Mouse (Mus musculus) intestine, postnatal 0 days (tissue): ENCODE results near the gene H3f3a. TPM values are rescaled to one million over a fixed set of nuclear protein-coding genes. Genes with fewer than 3 reads are reported as not detected.

Experiments used
- ATAC-seq: fragments of 200-750 bp; cut with Nextera tagmentation; 2 replicates; pipeline ENCODE4 v1.8.0; 2017; ENCODE audit warnings: mild to moderate bottlenecking, moderate TSS enrichment, moderate library complexity
- H3K27ac ChIP-seq: fragments of 300-500 bp; sonication (generic); 2 replicates; pipeline ENCODE4 v1.5.1; 2014; ENCODE audit warnings: mild to moderate bottlenecking, low read depth, low read length, moderate library complexity
- H3K27me3 ChIP-seq: fragments of 300-500 bp; sonication (generic); replicated peaks from 2 replicates; pipeline ENCODE4 v1.6.1; 2014; ENCODE audit warnings: low read length, mixed read lengths; ENCODE audit not compliant: control insufficient read depth, insufficient read depth
- H3K36me3 ChIP-seq: fragments of 300-500 bp; sonication (generic); 2 replicates; pipeline ENCODE4 v1.6.1; 2014; ENCODE audit warnings: mild to moderate bottlenecking, moderate library complexity; ENCODE audit not compliant: control insufficient read depth, insufficient read depth
- H3K4me1 ChIP-seq: fragments of 300-500 bp; sonication (generic); replicated peaks from 2 replicates; pipeline ENCODE4 v1.6.1; 2014; ENCODE audit warnings: antibody characterized with exemption, low read length, mixed read lengths; ENCODE audit not compliant: control insufficient read depth, insufficient read depth
- H3K4me2 ChIP-seq: fragments of 300-500 bp; sonication (generic); replicated peaks from 2 replicates; pipeline ENCODE4 v1.6.1; 2014; ENCODE audit warnings: low read depth, mild to moderate bottlenecking, moderate library complexity
- H3K4me3 ChIP-seq: fragments of 300-500 bp; sonication (generic); 2 replicates; pipeline ENCODE4 v1.5.1; 2014; ENCODE audit warnings: low read depth, low read length
- H3K9ac ChIP-seq: fragments of 300-500 bp; sonication (generic); 2 replicates; pipeline ENCODE4 v1.6.1; 2014; ENCODE audit warnings: mild to moderate bottlenecking, low read depth, low read length
- H3K9me3 ChIP-seq: fragments of 300-500 bp; sonication (generic); 2 replicates; pipeline ENCODE4 v1.6.1; 2016; ENCODE audit warnings: mixed run types; ENCODE audit not compliant: control insufficient read depth
- CTCF ChIP-seq: sonication (generic); IDR thresholded peaks from 2 replicates; pipeline ENCODE4 v1.5.1; 2016; ENCODE audit warnings: low read depth, mild to moderate bottlenecking, control low read depth, antibody characterized with exemption, moderate library complexity
- WGBS: fragments of 180-500 bp; shearing (Covaris S2); extraction: QIAGEN DNeasy Blood & Tissue Kit; methylation state at CpG from one replicate; pipeline ENCODE4 v1.1.7; 2014; 5-methylcytosine and 5-hydroxymethylcytosine counted together
- polyA plus RNA-seq: library from polyadenylated mRNA; unstranded; fragments of >200 nt; fragmentation: Nextera tagmentation; extraction: Ambion mirVana; gene quantifications from 2 replicates; pipeline ENCODE4 v1.2.1, GENCODE M21; 2015

The H3f3a gene
- polyA plus RNA-seq, 1 experiment from 2014 or later, result 1,104 TPM

GRCm38 (mm10) chr1:180775317-180775716, 38.4 kb downstream of the H3f3a start:
- H3K9ac ChIP-seq, result no peak overlapping the region
- H3K36me3 ChIP-seq, result no peaks in the 10 kb centered on the region
- TF ChIP-seq CTCF, result no peak
- ATAC-seq, result no peak
- no peak overlapping the region for H3K4me2 ChIP-seq
- H3K4me1 ChIP-seq, result peaks cover 8% of the 10 kb centered on the region; the same call in 1 of the 2 replicates
- WGBS, result 82% methylated on average over 10 of the region's 10 CpGs
- H3K9me3 ChIP-seq, result no peaks in the 10 kb centered on the region
- H3K27ac ChIP-seq, result no peak overlapping the region
- no peaks in the 10 kb centered on the region for H3K27me3 ChIP-seq
- H3K4me3 ChIP-seq, result no peak overlapping the region

DNA sequence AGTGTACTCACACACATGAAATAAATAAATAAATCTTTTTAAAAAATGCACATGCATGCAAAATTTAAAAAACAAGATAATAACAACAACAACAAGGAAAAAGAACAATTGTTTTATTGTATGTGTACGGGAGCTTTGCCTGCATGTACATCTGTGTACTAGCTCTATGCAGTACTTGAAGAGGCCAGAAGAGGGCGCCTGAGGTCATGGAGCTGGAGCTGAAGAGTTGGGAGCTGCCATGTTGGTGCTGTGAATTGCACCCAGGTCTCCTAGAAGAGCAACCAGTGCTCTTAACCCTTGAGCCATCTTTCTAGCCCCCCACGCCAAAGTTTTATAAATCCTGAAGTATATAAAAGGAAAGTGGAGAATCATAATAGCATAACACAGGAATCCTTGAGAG, 39.1 kb downstream of the H3f3a start:
- Histone ChIP-seq H3K27me3 (no peaks in the 10 kb centered on the region), H3K9ac (no peak overlapping the region), H3K9me3 (no peaks in the 10 kb centered on the region), H3K36me3 (no peaks in the 10 kb centered on the region), H3K4me1 (0 out of 2 replicates have a peak, but pooled peaks cover 7% of the 10 kb centered on the region), H3K4me3 (no peak overlapping the region), H3K27ac (no peak overlapping the region), H3K4me2 (no peak overlapping the region)
- ATAC-seq, result no peak
- 67% methylated on average over 3 of the region's 3 CpGs for WGBS
- TF ChIP-seq CTCF, result peak; percentile 73

- Histone ChIP-seq H3K4me1 (0 out of 2 replicates have a peak, but pooled peaks cover 7% of the 10 kb centered on the region), H3K9ac (no peak overlapping the region), H3K27me3 (no peaks in the 10 kb centered on the region), H3K36me3 (no peaks in the 10 kb centered on the region), H3K4me2 (no peak overlapping the region), H3K9me3 (no peaks in the 10 kb centered on the region), H3K27ac (no peak overlapping the region), H3K4me3 (no peak overlapping the region)
- WGBS, result 95% methylated on average over 3 of the region's 3 CpGs
- no peak for ATAC-seq
- no peak for TF ChIP-seq CTCF
These were observed 41.5 kb downstream of the H3f3a start for GRCm38 (mm10) chr1:180772291-180772690.

DNA sequence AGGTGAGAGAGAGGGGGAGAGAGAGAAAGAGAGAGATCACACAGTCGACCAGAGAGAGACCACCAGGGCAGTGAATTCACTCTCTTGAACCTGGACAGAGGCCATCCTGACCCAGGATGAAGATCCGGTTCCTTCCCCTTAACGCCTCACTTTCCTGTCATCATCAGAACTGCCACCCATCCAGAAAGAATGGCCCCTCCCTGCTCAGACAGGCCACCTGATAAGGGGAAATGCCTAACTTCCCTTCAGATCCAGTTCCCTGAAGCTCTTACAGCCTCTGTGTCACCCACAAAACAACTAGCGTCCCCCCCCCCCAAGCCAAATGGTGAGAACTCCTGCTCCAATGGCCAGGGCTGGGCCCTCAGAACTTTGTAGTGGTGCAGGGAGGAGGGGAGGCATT, 42.0 kb downstream of the H3f3a start:
- H3K27me3 ChIP-seq, result no peaks in the 10 kb centered on the region
- no peaks in the 10 kb centered on the region for H3K9me3 ChIP-seq
- no peak overlapping the region for H3K4me3 ChIP-seq
- no peaks in the 10 kb centered on the region for H3K36me3 ChIP-seq
- 68% methylated on average over 4 of the region's 4 CpGs for WGBS
- 0 out of 2 replicates have a peak, but pooled peaks cover 7% of the 10 kb centered on the region for H3K4me1 ChIP-seq
- H3K4me2 ChIP-seq, result no peak overlapping the region
- no peak overlapping the region for H3K27ac ChIP-seq
- H3K9ac ChIP-seq, result no peak overlapping the region
- ATAC-seq, result no peak
- TF ChIP-seq CTCF, result no peak

DNA sequence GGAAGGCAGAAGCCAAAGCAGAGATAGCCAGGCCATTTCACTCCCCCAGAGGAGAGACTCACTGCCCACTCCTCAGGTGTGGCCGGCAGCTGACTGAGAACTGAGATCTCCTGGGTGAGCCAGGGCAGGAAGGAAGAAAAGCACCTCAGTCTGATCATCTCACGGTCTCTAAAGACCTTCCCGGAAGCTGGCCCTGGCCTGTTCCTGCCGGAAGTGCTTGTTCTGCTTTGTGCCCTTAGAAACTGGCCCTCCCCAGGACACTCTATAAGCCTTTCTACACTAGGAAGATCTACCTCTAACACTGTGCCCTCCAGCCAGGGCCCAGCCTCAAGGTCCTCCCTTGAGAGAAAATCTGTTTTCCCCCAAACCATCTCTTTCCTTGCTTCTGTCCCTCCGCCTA, 42.4 kb downstream of the H3f3a start:
- no peak for TF ChIP-seq CTCF
- WGBS, result 85% methylated on average over 5 of the region's 5 CpGs
- no peaks in the 10 kb centered on the region for H3K36me3 ChIP-seq
- no peaks in the 10 kb centered on the region for H3K27me3 ChIP-seq
- 0 out of 2 replicates have a peak, but pooled peaks cover 4% of the 10 kb centered on the region for H3K4me1 ChIP-seq
- no peak overlapping the region for H3K4me2 ChIP-seq
- H3K9ac ChIP-seq, result no peak overlapping the region
- no peaks in the 10 kb centered on the region for H3K9me3 ChIP-seq
- no peak overlapping the region for H3K4me3 ChIP-seq
- H3K27ac ChIP-seq, result no peak overlapping the region
- no peak for ATAC-seq

DNA sequence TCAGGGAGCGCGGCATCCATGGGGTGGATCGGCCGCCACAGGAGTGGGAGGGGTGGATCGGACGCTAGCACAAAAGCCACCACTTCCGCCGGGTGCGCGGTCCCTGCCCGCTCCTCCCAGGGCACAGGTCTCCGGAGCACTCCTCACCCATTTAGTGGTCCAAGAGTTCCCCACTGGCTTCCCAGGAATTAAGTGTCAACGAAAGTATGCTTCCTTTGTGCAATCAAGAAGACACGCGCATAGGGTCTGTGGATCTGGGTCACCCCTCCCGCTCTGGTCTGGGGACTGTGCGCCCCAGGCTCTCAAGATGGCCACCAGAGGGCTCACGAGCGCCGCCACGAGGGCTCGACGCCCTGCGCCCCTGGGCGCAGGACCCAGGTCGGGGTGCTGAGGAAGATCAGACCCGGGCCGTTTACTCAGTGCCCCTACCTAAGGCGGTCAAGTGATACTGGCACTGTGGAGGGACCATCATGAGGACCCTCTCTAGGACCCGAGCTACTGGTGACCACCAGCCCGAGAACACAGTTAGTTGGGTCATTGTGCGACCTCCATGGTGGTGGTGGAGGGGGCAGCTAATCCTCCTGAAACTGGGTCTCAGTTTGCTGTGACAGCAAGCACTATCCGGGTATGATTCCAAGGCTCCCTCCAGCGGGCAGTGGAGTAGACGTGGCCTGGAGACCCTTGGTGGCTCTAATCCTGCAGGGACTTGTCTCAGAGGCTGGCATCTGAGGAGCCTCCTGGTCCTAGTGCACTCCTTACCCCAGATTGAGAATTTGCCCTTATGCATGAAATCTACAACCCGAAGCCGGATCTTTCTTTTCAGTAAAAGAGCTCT, 45.2 kb downstream of the H3f3a start:
- Histone ChIP-seq H3K9me3 (no peaks in the 10 kb centered on the region), H3K4me1 (no peaks in the 10 kb centered on the region), H3K27ac (peak overlapping the region; percentile 64), H3K27me3 (no peaks in the 10 kb centered on the region), H3K4me3 (peak overlapping the region; percentile 40), H3K9ac (peak overlapping the region; percentile 53), H3K4me2 (peak overlapping the region; percentile 65), H3K36me3 (no peaks in the 10 kb centered on the region)
- 4% methylated on average over 37 of the region's 37 CpGs for WGBS
- peak; percentile 86 for ATAC-seq
- peak; percentile 89 for TF ChIP-seq CTCF
